ENCODE assay signal across 8 mouse cellular contexts in genomic region chr4:123684260-123684659, GRCm38 (mm10). TPM values are rescaled to one million over a fixed set of nuclear protein-coding genes. Genes with fewer than 3 reads are reported as not detected.
DNase-seq lines count a peak whose midpoint lies in the region; ATAC-seq and TF ChIP-seq lines count a peak whose summit lies in the region.

TSS of gene Macf1 (minus strand) at chr4:123684360.

- peak within 1 kb of the TSS; percentile 90 for H3K4me3 ChIP-seq in forebrain, embryonic 16.5 days (replicated peaks; ENCODE audit: low read length)
- peak within 1 kb of the TSS; percentile 91 for H3K4me3 ChIP-seq in hindbrain, embryonic 13.5 days
- H3K4me3 ChIP-seq in liver, postnatal 0 days (ENCODE audit: low read depth, low read length) = no peak within 1 kb of the TSS

- H3K4me1 ChIP-seq in forebrain, embryonic 16.5 days (replicated peaks; ENCODE audit: control insufficient read depth, insufficient read depth, low read length) = peaks cover 28% of the 10 kb centered on the region
- peaks cover 37% of the 10 kb centered on the region for H3K4me1 ChIP-seq in hindbrain, embryonic 13.5 days (replicated peaks)
- H3K4me1 ChIP-seq in liver, postnatal 0 days (ENCODE audit: insufficient read depth) = 0 out of 2 replicates have a peak, but pooled peaks cover 3% of the 10 kb centered on the region

- TF ChIP-seq CTCF in Patski (IDR thresholded peaks at IDR 0.05) = no peak
- no peak for TF ChIP-seq CTCF in liver, postnatal 0 days (IDR thresholded peaks at IDR 0.05; ENCODE audit: low read depth)

- H3K4me2 ChIP-seq in forebrain, embryonic 16.5 days (ENCODE audit: low read length) = peak within 1 kb of the TSS; percentile 67
- H3K4me2 ChIP-seq in hindbrain, embryonic 13.5 days = peak within 1 kb of the TSS; percentile 86
- H3K4me2 ChIP-seq in liver, postnatal 0 days (ENCODE audit: low read depth, low read length) = no peak within 1 kb of the TSS

- H3K27ac ChIP-seq in forebrain, embryonic 16.5 days (ENCODE audit: low read length) = no peak within 1 kb of the TSS
- no peak within 1 kb of the TSS for H3K27ac ChIP-seq in hindbrain, embryonic 13.5 days
- no peak within 1 kb of the TSS for H3K27ac ChIP-seq in liver, postnatal 0 days (ENCODE audit: low read depth)

- TF ChIP-seq EP300 in liver, postnatal 0 days (IDR thresholded peaks at IDR 0.05; ENCODE audit: low read depth) = no peak

- CTCF ChIA-PET in Patski (lab: Charles Lee) = no interaction called here

- H3K9ac ChIP-seq in forebrain, embryonic 16.5 days (replicated peaks; ENCODE audit: low read depth, low read length) = peak within 1 kb of the TSS; percentile 26; the same call in 1 of the 2 replicates
- peak within 1 kb of the TSS; percentile 98 for H3K9ac ChIP-seq in hindbrain, embryonic 13.5 days
- H3K9ac ChIP-seq in liver, postnatal 0 days (replicated peaks) = no peak within 1 kb of the TSS

- no peaks in the 10 kb centered on the region for H3K27me3 ChIP-seq in Patski
- no peaks in the 10 kb centered on the region for H3K27me3 ChIP-seq in forebrain, embryonic 16.5 days (replicated peaks; ENCODE audit: control insufficient read depth, insufficient read depth, low read length)
- H3K27me3 ChIP-seq in hindbrain, embryonic 13.5 days = no peaks in the 10 kb centered on the region
- H3K27me3 ChIP-seq in liver, postnatal 0 days (ENCODE audit: insufficient read depth, low read length) = peaks cover 23% of the 10 kb centered on the region

- H3K9me3 ChIP-seq in forebrain, embryonic 16.5 days (ENCODE audit: control insufficient read depth, low read length) = no peaks in the 10 kb centered on the region
- no peaks in the 10 kb centered on the region for H3K9me3 ChIP-seq in hindbrain, embryonic 13.5 days
- H3K9me3 ChIP-seq in liver, postnatal 0 days (ENCODE audit: low read length) = no peaks in the 10 kb centered on the region

- H3K36me3 ChIP-seq in forebrain, embryonic 16.5 days (ENCODE audit: control insufficient read depth, insufficient read depth) = peaks cover 1% of the 10 kb centered on the region; the same call in 1 of the 2 replicates
- H3K36me3 ChIP-seq in hindbrain, embryonic 13.5 days = peaks cover 37% of the 10 kb centered on the region
- H3K36me3 ChIP-seq in liver, postnatal 0 days (replicated peaks; ENCODE audit: insufficient read depth, low read length) = no peaks in the 10 kb centered on the region

- in situ Hi-C loops in Patski (cut with MboI; ENCODE audit: low pct_unique_long_range_greater_than_20kb) = no loop called here

- ATAC-seq in Patski = no peak
- ATAC-seq in forebrain, embryonic 16.5 days = no peak
- no peak for ATAC-seq in hindbrain, embryonic 13.5 days (ENCODE audit: low FRiP score)
- no peak for ATAC-seq in liver, postnatal 0 days

- 84% methylated on average over 3 of the region's 3 CpGs for WGBS in forebrain, embryonic 16.5 days
- WGBS in hindbrain, embryonic 13.5 days = 85% methylated on average over 3 of the region's 3 CpGs
- WGBS in liver, postnatal 0 days (ENCODE audit: insufficient replicate concordance) = 74% methylated on average over 3 of the region's 3 CpGs

- POLR2A ChIA-PET in Patski (lab: Charles Lee) = no interaction called here

- DNase-seq in heart, adult 18-20 months = no peak
- DNase-seq in heart, adult 9 months (ENCODE audit: low spot score in 2 of 2) = no peak
- no peak for DNase-seq in Patski (ENCODE audit: low read depth, low spot score)
- no peak for DNase-seq in liver, postnatal 0 days
- DNase-seq in embryo, embryonic 9.5 days (ENCODE audit: extremely low spot score) = no peak
- no peak for DNase-seq in adipocyte (ENCODE audit: low spot score)

RNA-seq across cellular contexts. Expression of gene Macf1, which starts in this region (rescaled TPM):
- 100 to 1,000 TPM; 224 to 229 TPM for total RNA-seq in heart, adult 18-20 months (2021)
- polyA plus RNA-seq in Patski (2021) = 84.1 TPM
- polyA plus RNA-seq in forebrain, embryonic 16.5 days (2015; fragmentation: Nextera tagmentation; extraction: Ambion mirVana) = 75.0 and 82.9 TPM in 2 replicates
- 67.3 and 69.5 TPM in 2 replicates for polyA plus RNA-seq in hindbrain, embryonic 13.5 days (2015; fragmentation: Nextera tagmentation; extraction: Ambion mirVana)
- 9.8 and 11.3 TPM in 2 replicates for polyA plus RNA-seq in liver, postnatal 0 days (2015; fragmentation: Nextera tagmentation; extraction: Ambion mirVana)
